Mouse (Mus musculus): ENCODE data around the gene Tmem104. TPM values are rescaled to one million over a fixed set of nuclear protein-coding genes. Genes with fewer than 3 reads are reported as not detected.

Tmem104 gene
- polyA plus RNA-seq, 1 experiment from 2014 or later, result 12.5 TPM

DNA sequence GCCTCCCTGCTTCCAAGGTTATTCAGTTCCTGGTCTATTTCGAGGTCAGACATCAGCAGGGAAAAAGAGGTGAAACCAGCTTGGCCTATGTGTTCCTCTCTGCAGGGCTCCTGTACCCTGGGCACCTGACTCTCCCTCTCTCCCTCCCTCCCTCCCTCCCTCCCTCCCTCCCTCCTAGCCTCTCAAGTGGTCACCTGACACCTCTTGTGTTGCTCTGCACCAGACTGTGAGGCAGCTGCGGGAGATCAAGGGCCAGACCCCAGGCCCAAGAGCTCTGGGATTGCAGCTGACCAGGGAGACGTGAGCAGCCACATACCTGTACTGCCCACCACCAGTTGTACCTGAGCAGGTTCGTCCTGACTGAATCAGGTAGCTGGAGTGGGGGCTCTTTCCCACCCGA, 27.8 kb downstream of the Tmem104 start:
- DNase-seq (ENCODE audit: low spot score) (no peak), ATAC-seq (ENCODE audit: low read depth) (no peak)
- Histone ChIP-seq H3K9ac (ENCODE audit: low read depth, low read length) (no peak overlapping the region), H3K4me2 (ENCODE audit: low read depth, low read length) (no peak overlapping the region), H3K27me3 (replicated peaks; ENCODE audit: control insufficient read depth, insufficient read depth, low read length) (peaks cover 3% of the 10 kb centered on the region; the same call in 1 of the 2 replicates), H3K27ac (replicated peaks; ENCODE audit: low read depth, low read length) (no peak overlapping the region), H3K9me3 (ENCODE audit: control insufficient read depth, low read length) (no peaks in the 10 kb centered on the region), H3K4me1 (ENCODE audit: control insufficient read depth, insufficient read depth, low read length) (no peaks in the 10 kb centered on the region; the same call in 1 of the 2 replicates), H3K4me3 (ENCODE audit: low read depth, low read length) (no peak overlapping the region), H3K36me3 (ENCODE audit: control insufficient read depth, insufficient read depth, low read length) (no peaks in the 10 kb centered on the region)
- WGBS, result 39% methylated on average over 5 of the region's 5 CpGs

DNA sequence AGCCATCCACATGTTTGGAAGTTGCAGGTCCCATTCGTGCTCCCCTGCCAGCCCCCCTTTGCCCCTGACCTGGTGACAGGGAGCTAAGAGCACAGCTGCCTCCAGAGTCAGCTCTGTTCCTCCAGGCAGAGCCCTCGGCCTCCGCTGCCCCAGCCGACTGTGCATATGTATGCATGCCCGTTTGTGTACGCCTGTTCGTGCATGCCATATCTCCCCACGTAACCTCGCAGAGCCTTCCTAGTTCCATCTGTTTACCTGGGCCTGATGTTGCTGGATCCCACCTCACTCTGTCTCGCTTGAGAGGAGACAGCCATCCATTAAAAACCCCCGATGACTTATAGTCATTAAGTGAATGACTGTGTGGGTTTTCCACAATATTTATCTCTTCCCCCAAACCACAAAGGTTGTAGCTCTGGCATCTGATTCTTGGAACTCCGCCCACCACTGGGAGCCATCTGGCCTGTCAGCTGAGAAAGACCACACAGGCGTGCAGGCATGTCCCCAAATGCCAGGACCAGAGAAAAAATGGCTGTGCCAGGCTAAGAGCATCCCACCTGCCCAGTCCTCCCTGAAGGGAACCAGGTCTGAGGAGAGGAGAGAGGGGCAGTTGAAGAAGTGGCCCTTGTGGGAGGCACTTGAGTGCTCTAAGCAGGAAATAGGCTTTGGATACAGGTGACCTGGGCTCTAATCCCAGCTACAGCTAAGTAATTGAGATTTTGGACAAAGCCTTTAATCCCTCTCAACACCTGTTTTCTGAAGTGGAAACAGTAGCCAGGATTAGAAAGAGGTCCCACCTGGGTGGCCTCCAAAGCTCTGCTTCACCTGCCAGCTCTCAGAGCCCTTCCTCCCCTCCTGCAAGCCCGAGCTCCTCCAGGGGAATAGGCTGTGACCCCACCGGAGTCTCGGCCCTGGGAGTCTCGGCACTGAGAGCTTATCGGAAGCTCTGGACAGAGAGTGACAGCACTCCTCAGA, 30.4 kb downstream of the Tmem104 start:
- Histone ChIP-seq H3K9me3 (ENCODE audit: control insufficient read depth, low read length) (no peaks in the 10 kb centered on the region), H3K4me1 (ENCODE audit: control insufficient read depth, insufficient read depth, low read length) (peaks cover 7% of the 10 kb centered on the region; the same call in 1 of the 2 replicates), H3K9ac (ENCODE audit: low read depth, low read length) (no peak overlapping the region), H3K27ac (replicated peaks; ENCODE audit: low read depth, low read length) (no peak overlapping the region), H3K4me3 (ENCODE audit: low read depth, low read length) (no peak overlapping the region), H3K4me2 (ENCODE audit: low read depth, low read length) (no peak overlapping the region), H3K27me3 (replicated peaks; ENCODE audit: control insufficient read depth, insufficient read depth, low read length) (peaks cover 3% of the 10 kb centered on the region; the same call in 1 of the 2 replicates), H3K36me3 (ENCODE audit: control insufficient read depth, insufficient read depth, low read length) (no peaks in the 10 kb centered on the region)
- DNase-seq (ENCODE audit: low spot score), result peak; percentile 29
- 48% methylated on average over 18 of the region's 18 CpGs for WGBS
- ATAC-seq (ENCODE audit: low read depth), result peak; percentile 34; the same call in 1 of the 2 replicates

DNA sequence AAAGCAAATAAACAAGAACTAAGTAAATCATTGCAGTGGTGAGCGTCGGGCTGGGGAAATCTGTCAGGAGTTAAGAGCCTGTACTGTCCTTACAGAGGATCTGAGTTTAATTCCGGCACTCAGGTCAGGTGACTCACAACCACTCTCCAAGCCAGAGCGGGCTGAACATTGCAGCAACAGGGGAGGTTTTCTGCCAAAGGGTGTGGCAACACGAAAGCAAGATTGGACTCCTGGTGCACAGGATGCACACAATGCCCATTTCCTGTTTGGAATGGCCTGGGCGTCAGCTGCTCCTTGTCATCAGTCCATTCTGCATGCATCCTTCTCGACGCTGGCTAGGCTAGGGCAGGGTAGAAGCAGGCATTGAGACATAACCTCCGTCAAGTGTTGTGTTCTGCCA, 32.0 kb downstream of the Tmem104 start:
- Histone ChIP-seq H3K36me3 (ENCODE audit: control insufficient read depth, insufficient read depth, low read length) (no peaks in the 10 kb centered on the region), H3K27ac (replicated peaks; ENCODE audit: low read depth, low read length) (no peak overlapping the region), H3K4me2 (ENCODE audit: low read depth, low read length) (no peak overlapping the region), H3K9ac (ENCODE audit: low read depth, low read length) (no peak overlapping the region), H3K4me1 (ENCODE audit: control insufficient read depth, insufficient read depth, low read length) (peaks cover 10% of the 10 kb centered on the region; the same call in 1 of the 2 replicates), H3K4me3 (ENCODE audit: low read depth, low read length) (no peak overlapping the region), H3K27me3 (replicated peaks; ENCODE audit: control insufficient read depth, insufficient read depth, low read length) (peaks cover 3% of the 10 kb centered on the region; the same call in 1 of the 2 replicates), H3K9me3 (ENCODE audit: control insufficient read depth, low read length) (no peaks in the 10 kb centered on the region)
- 45% methylated on average over 9 of the region's 9 CpGs for WGBS
- DNase-seq (ENCODE audit: low spot score) (no peak), ATAC-seq (ENCODE audit: low read depth) (no peak)

DNA sequence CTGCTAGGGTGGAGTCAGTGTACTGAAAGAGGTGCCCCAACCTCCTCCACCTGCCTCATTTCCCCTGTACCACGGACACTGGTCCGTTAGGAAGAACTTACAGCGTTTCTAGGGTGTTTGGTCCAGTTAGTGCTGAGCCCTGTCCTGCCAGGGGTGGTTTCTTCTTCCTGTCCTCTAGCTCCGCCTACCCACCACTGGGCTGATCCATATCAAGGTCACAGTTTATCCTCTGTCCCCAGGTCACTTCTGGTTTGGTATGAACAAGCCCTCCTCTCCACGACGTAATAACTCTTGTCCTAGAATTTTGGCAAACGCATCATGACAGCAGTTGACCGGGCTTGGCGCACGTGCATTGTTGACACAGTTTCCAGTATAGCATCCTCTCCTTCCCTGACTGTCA, 32.4 kb downstream of the Tmem104 start:
- Histone ChIP-seq H3K4me1 (ENCODE audit: control insufficient read depth, insufficient read depth, low read length) (peaks cover 10% of the 10 kb centered on the region; the same call in 1 of the 2 replicates), H3K27me3 (replicated peaks; ENCODE audit: control insufficient read depth, insufficient read depth, low read length) (peaks cover 3% of the 10 kb centered on the region; the same call in 1 of the 2 replicates), H3K36me3 (ENCODE audit: control insufficient read depth, insufficient read depth, low read length) (no peaks in the 10 kb centered on the region), H3K4me3 (ENCODE audit: low read depth, low read length) (no peak overlapping the region), H3K9ac (ENCODE audit: low read depth, low read length) (no peak overlapping the region), H3K27ac (replicated peaks; ENCODE audit: low read depth, low read length) (no peak overlapping the region), H3K4me2 (ENCODE audit: low read depth, low read length) (no peak overlapping the region), H3K9me3 (ENCODE audit: control insufficient read depth, low read length) (no peaks in the 10 kb centered on the region)
- 89% methylated on average over 10 of the region's 10 CpGs for WGBS
- DNase-seq (ENCODE audit: low spot score) (no peak), ATAC-seq (ENCODE audit: low read depth) (no peak)

DNA sequence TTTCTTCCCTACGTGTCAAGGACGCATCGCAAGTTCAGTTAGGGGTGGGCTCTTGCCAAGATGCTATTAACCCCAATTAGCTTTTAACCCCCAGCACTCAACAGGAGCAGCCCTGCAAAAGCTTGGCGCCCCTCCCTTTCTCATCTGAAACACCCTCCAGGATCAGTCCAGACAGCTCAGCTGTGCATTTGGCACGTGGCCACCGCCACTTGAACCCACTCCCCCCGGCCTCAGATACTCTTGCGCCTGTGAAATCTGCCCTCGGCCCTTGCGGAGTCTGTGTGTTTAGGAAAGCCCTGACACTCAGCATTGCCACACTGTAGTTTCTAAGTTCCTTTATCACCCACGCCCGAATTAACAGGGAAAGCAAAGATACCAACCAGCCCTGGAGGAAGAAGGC, 34.8 kb downstream of the Tmem104 start:
- no peak overlapping the region for H3K9ac ChIP-seq (ENCODE audit: low read depth, low read length)
- 26% methylated on average over 12 of the region's 12 CpGs for WGBS
- peaks cover 14% of the 10 kb centered on the region; the same call in 1 of the 2 replicates for H3K4me1 ChIP-seq (ENCODE audit: control insufficient read depth, insufficient read depth, low read length)
- no peak for ATAC-seq (ENCODE audit: low read depth)
- peak; percentile 62 for DNase-seq (ENCODE audit: low spot score)
- H3K27me3 ChIP-seq (replicated peaks; ENCODE audit: control insufficient read depth, insufficient read depth, low read length), result peaks cover 3% of the 10 kb centered on the region; the same call in 1 of the 2 replicates
- no peak overlapping the region for H3K27ac ChIP-seq (replicated peaks; ENCODE audit: low read depth, low read length)
- no peak overlapping the region for H3K4me2 ChIP-seq (ENCODE audit: low read depth, low read length)
- H3K4me3 ChIP-seq (ENCODE audit: low read depth, low read length), result no peak overlapping the region
- H3K36me3 ChIP-seq (ENCODE audit: control insufficient read depth, insufficient read depth, low read length), result no peaks in the 10 kb centered on the region
- H3K9me3 ChIP-seq (ENCODE audit: control insufficient read depth, low read length), result no peaks in the 10 kb centered on the region

DNA sequence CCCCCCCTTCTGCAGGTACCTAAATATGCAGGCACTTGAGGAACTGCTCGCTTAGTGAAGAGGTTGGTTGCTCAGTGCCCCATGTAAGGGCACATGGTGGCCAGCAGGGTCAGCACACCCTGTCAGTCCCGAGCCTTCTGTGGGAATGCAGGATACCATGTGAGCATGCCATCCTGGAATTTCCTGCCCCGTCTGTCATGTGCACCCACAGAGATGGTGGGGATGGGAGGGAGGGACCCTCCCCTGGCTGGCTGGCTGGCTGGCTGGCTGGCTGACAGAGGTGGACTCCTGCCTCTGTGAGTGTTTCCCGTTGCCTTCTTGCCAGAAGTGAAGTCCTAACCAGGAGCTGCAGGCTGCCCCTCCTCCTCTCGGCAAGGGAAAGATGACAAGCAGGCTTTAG, 35.3 kb downstream of the Tmem104 start:
- Histone ChIP-seq H3K9me3 (ENCODE audit: control insufficient read depth, low read length) (no peaks in the 10 kb centered on the region), H3K36me3 (ENCODE audit: control insufficient read depth, insufficient read depth, low read length) (no peaks in the 10 kb centered on the region), H3K4me2 (ENCODE audit: low read depth, low read length) (no peak overlapping the region), H3K27me3 (replicated peaks; ENCODE audit: control insufficient read depth, insufficient read depth, low read length) (peaks cover 3% of the 10 kb centered on the region; the same call in 1 of the 2 replicates), H3K27ac (replicated peaks; ENCODE audit: low read depth, low read length) (no peak overlapping the region), H3K4me1 (ENCODE audit: control insufficient read depth, insufficient read depth, low read length) (peaks cover 15% of the 10 kb centered on the region; the same call in 1 of the 2 replicates), H3K4me3 (ENCODE audit: low read depth, low read length) (no peak overlapping the region), H3K9ac (ENCODE audit: low read depth, low read length) (no peak overlapping the region)
- ATAC-seq (ENCODE audit: low read depth), result no peak
- 33% methylated on average over 5 of the region's 5 CpGs for WGBS
- no peak for DNase-seq (ENCODE audit: low spot score)

DNA sequence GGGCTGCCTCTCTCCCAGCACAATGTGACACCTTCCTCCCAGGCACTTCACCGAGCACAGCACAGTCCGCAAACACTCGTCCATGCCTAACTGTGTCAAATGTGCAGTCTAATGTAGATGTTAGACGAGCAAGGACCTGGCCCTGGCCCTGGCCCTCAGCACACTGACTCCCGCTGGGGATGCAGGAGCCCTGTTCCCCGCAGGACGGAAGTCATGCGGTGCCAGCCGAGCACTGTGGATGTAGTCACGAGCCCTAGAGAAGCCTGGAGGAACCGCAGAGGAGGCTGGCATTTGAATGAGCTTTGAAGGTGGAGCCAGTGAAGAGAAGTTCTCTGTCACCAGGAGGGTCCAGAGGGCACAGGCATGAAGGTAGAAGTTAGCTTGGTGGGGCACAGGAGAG, 36.2 kb downstream of the Tmem104 start:
- WGBS, result 70% methylated on average over 11 of the region's 11 CpGs
- Histone ChIP-seq H3K9ac (ENCODE audit: low read depth, low read length) (no peak overlapping the region), H3K36me3 (ENCODE audit: control insufficient read depth, insufficient read depth, low read length) (no peaks in the 10 kb centered on the region), H3K27me3 (replicated peaks; ENCODE audit: control insufficient read depth, insufficient read depth, low read length) (peaks cover under 1% of the 10 kb centered on the region; the same call in 1 of the 2 replicates), H3K27ac (replicated peaks; ENCODE audit: low read depth, low read length) (no peak overlapping the region), H3K4me3 (ENCODE audit: low read depth, low read length) (no peak overlapping the region), H3K9me3 (ENCODE audit: control insufficient read depth, low read length) (no peaks in the 10 kb centered on the region), H3K4me2 (ENCODE audit: low read depth, low read length) (no peak overlapping the region), H3K4me1 (ENCODE audit: control insufficient read depth, insufficient read depth, low read length) (peaks cover 15% of the 10 kb centered on the region; the same call in 1 of the 2 replicates)
- no peak for ATAC-seq (ENCODE audit: low read depth)
- no peak for DNase-seq (ENCODE audit: low spot score)

DNA sequence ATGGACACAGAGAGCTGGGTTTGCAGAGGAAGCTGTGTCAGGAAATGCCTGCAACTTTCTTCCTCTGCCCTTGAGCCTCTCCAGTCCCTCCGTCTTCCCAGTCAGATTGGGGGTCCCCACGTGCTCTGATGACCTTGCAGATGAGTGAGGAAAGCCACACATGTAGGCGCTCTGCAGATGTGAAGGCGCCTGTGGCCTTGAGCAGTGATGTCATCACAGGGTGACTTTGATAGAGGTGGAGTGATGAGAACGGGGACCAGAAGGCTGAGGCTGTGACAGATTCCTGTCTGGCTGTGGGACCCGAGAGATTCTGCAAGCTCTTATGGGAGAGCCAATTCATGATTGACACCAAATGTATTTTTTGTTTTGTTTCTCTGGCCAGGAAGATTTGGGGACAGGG, 36.6 kb downstream of the Tmem104 start:
- Histone ChIP-seq H3K9ac (ENCODE audit: low read depth, low read length) (peak overlapping the region; percentile 14; the same call in 1 of the 2 replicates), H3K27ac (replicated peaks; ENCODE audit: low read depth, low read length) (no peak overlapping the region), H3K27me3 (replicated peaks; ENCODE audit: control insufficient read depth, insufficient read depth, low read length) (no peaks in the 10 kb centered on the region; the same call in 1 of the 2 replicates), H3K4me2 (ENCODE audit: low read depth, low read length) (no peak overlapping the region), H3K36me3 (ENCODE audit: control insufficient read depth, insufficient read depth, low read length) (no peaks in the 10 kb centered on the region), H3K9me3 (ENCODE audit: control insufficient read depth, low read length) (no peaks in the 10 kb centered on the region), H3K4me3 (ENCODE audit: low read depth, low read length) (no peak overlapping the region), H3K4me1 (ENCODE audit: control insufficient read depth, insufficient read depth, low read length) (peaks cover 15% of the 10 kb centered on the region; the same call in 1 of the 2 replicates)
- 66% methylated on average over 6 of the region's 6 CpGs for WGBS
- no peak for DNase-seq (ENCODE audit: low spot score)
- no peak for ATAC-seq (ENCODE audit: low read depth)
